Mouse (Mus musculus) mouse trophoblast stem cell (cell line): ENCODE data around the gene Dhrs7c.

Experiments
- in situ Hi-C, 2 experiments: fragments of 300-500 bp; cut with MseI, MboI; formaldehyde crosslinking; loops; 2 replicates in 1 of 2; 3 replicates in 1 of 2; pipeline ENCODE4 v1.15.1; 2025

The Dhrs7c gene

GRCm38 (mm10) chr11:67797931-67798330 lies at the start of gene Dhrs7c:
Gene Dhrs7c, plus strand, starts transcription at chr11:67798187.
- in situ Hi-C loops: no loop called here

- in situ Hi-C loops: no loop called here
These were observed 41.7 kb upstream of the Dhrs7c start for GRCm38 (mm10) chr11:67756287-67756686.

- in situ Hi-C loops: no loop called here
These were observed 40.4 kb upstream of the Dhrs7c start for GRCm38 (mm10) chr11:67757373-67758167.

GRCm38 (mm10) chr11:67771053-67771452 lies 26.9 kb upstream of the Dhrs7c start, which contains the start of gene Glp2r:
Gene Glp2r, minus strand, starts transcription at chr11:67771153.
- in situ Hi-C loops: no loop called here

- in situ Hi-C loops: no loop called here
These were observed 26.3 kb upstream of the Dhrs7c start for GRCm38 (mm10) chr11:67771691-67772090.

- in situ Hi-C loops: no loop called here
These were observed 25.4 kb upstream of the Dhrs7c start for GRCm38 (mm10) chr11:67772577-67772976.

- in situ Hi-C loops: no loop called here
These were observed 23.6 kb upstream of the Dhrs7c start, which contains the start of gene Gsg1l2 for GRCm38 (mm10) chr11:67774379-67774778. Gene Gsg1l2, plus strand, starts transcription at chr11:67774608.

GRCm38 (mm10) chr11:67790182-67790581 lies 7.8 kb upstream of the Dhrs7c start:
- in situ Hi-C loops: no loop called here

GRCm38 (mm10) chr11:67800130-67800723 lies 2.2 kb downstream of the Dhrs7c start:
- in situ Hi-C loops: no loop called here

- in situ Hi-C loops: no loop called here
These were observed 3.2 kb downstream of the Dhrs7c start for GRCm38 (mm10) chr11:67801169-67801568.

GRCm38 (mm10) chr11:67805538-67805937 lies 7.6 kb downstream of the Dhrs7c start:
- in situ Hi-C loops: no loop called here

GRCm38 (mm10) chr11:67806832-67807597 lies 9.0 kb downstream of the Dhrs7c start:
- in situ Hi-C loops: no loop called here

GRCm38 (mm10) chr11:67808051-67808450 lies 10.1 kb downstream of the Dhrs7c start:
- in situ Hi-C loops: no loop called here

GRCm38 (mm10) chr11:67811535-67811934 lies 13.5 kb downstream of the Dhrs7c start:
- in situ Hi-C loops: no loop called here

GRCm38 (mm10) chr11:67819604-67820003 lies 21.6 kb downstream of the Dhrs7c start:
- in situ Hi-C loops: no loop called here

- in situ Hi-C loops: no loop called here
These were observed 22.2 kb downstream of the Dhrs7c start for GRCm38 (mm10) chr11:67820221-67820620.

- in situ Hi-C loops: no loop called here
These were observed 23.6 kb downstream of the Dhrs7c start for GRCm38 (mm10) chr11:67821560-67821959.

- in situ Hi-C loops: no loop called here
These were observed 30.5 kb downstream of the Dhrs7c start for GRCm38 (mm10) chr11:67828360-67829059.

- in situ Hi-C loops: no loop called here
These were observed 31.5 kb downstream of the Dhrs7c start for GRCm38 (mm10) chr11:67829530-67829929.

- in situ Hi-C loops: no loop called here
These were observed 33.8 kb downstream of the Dhrs7c start for GRCm38 (mm10) chr11:67831820-67832219.

- in situ Hi-C loops: no loop called here
These were observed 37.6 kb downstream of the Dhrs7c start for GRCm38 (mm10) chr11:67835408-67836078.
